Mouse (Mus musculus) midbrain, embryonic 12.5 days (tissue): ENCODE results near the gene 9130213A22Rik. TPM values are rescaled to one million over a fixed set of nuclear protein-coding genes. Genes with fewer than 3 reads are reported as not detected.

Experiments
- polyA plus RNA-seq: library from polyadenylated mRNA; unstranded; fragments of >200 nt; fragmentation: Nextera tagmentation; extraction: Ambion mirVana; gene quantifications from 2 replicates; pipeline ENCODE4 v1.2.1, GENCODE M21; 2016

Gene 9130213A22Rik
- polyA plus RNA-seq, 1 experiment from 2014 or later, result 0.29 TPM

Other genes with a start within 250 kb of the 9130213A22Rik start
- gene Rnf222, start 234.0 kb downstream of the 9130213A22Rik start, polyA plus RNA-seq, result 0.10 TPM in 1 of 2 replicates, not detected in the other
- 743 and 773 TPM in 2 replicates for gene Rpl26, start 221.0 kb downstream of the 9130213A22Rik start, polyA plus RNA-seq
- 0.20 TPM in 1 of 2 replicates, not detected in the other for gene Odf4, start 195.5 kb downstream of the 9130213A22Rik start, polyA plus RNA-seq
- 5.9 and 6.7 TPM in 2 replicates for gene Arhgef15, start 165.1 kb downstream of the 9130213A22Rik start, polyA plus RNA-seq
- 1.7 and 1.9 TPM in 2 replicates for gene Slc25a35, start 154.5 kb downstream of the 9130213A22Rik start, polyA plus RNA-seq
- 39.2 and 42.1 TPM in 2 replicates for gene Rangrf, start 147.4 kb downstream of the 9130213A22Rik start, polyA plus RNA-seq
- 34.7 and 38.7 TPM in 2 replicates for gene Pfas, start 114.1 kb downstream of the 9130213A22Rik start, polyA plus RNA-seq
- 72.4 and 77.1 TPM in 2 replicates for gene Ctc1, start 106.7 kb downstream of the 9130213A22Rik start, polyA plus RNA-seq
- gene Aurkb, start 76.9 kb downstream of the 9130213A22Rik start, polyA plus RNA-seq, result 139 and 142 TPM in 2 replicates
- 13.3 and 16.3 TPM in 2 replicates for gene Borcs6, start 62.9 kb downstream of the 9130213A22Rik start, polyA plus RNA-seq
- 45.1 and 48.3 TPM in 2 replicates for gene Tmem107, start 51.8 kb downstream of the 9130213A22Rik start, polyA plus RNA-seq
- 123 and 131 TPM in 2 replicates for gene Vamp2, start 34.1 kb downstream of the 9130213A22Rik start, polyA plus RNA-seq
- gene Per1, start 27.4 kb downstream of the 9130213A22Rik start, polyA plus RNA-seq, result 9.8 and 10.9 TPM in 2 replicates
- gene Hes7, start 2.2 kb downstream of the 9130213A22Rik start, polyA plus RNA-seq, result 0.21 and 0.38 TPM in 2 replicates
- 0.66 and 0.67 TPM in 2 replicates for gene Aloxe3, start 3.3 kb upstream of the 9130213A22Rik start, polyA plus RNA-seq
- 0.06 TPM in 1 of 2 replicates, not detected in the other for gene Alox12b, start 34.4 kb upstream of the 9130213A22Rik start, polyA plus RNA-seq
- gene Alox8, start 75.3 kb upstream of the 9130213A22Rik start, polyA plus RNA-seq, result 0.13 TPM in 1 of 2 replicates, not detected in the other
- 0.23 and 0.25 TPM in 2 replicates for gene Gucy2e, start 114.4 kb upstream of the 9130213A22Rik start, polyA plus RNA-seq
- gene Cntrob, start 201.2 kb upstream of the 9130213A22Rik start, polyA plus RNA-seq, result 40.1 and 45.6 TPM in 2 replicates
- gene Trappc1, start 201.4 kb upstream of the 9130213A22Rik start, polyA plus RNA-seq, result 186 and 187 TPM in 2 replicates
- gene Kcnab3, start 203.7 kb upstream of the 9130213A22Rik start, polyA plus RNA-seq, result 4.4 and 4.5 TPM in 2 replicates
- gene Rnf227, start 217.9 kb upstream of the 9130213A22Rik start, polyA plus RNA-seq, result 48.4 and 50.5 TPM in 2 replicates
- gene Chd3, start 246.8 kb upstream of the 9130213A22Rik start, polyA plus RNA-seq, result 78.7 and 88.5 TPM in 2 replicates